Mouse (Mus musculus) liver, embryonic 15.5 days (tissue): ENCODE measurements at regions not wholly inside any gene's neighbourhood (a gene's known extent, or its start where the extent isn't known, plus 50 kb on each side); places are given as distances from the start of the nearest gene placed in this dataset.

Experiments
- ATAC-seq: fragments of 200-750 bp; cut with Nextera tagmentation; 2 replicates; pipeline ENCODE4 v1.8.0; 2017; ENCODE audit warnings: moderate number of reproducible peaks, mild to moderate bottlenecking, moderate library complexity; ENCODE audit not compliant: insufficient read depth
- H3K27ac ChIP-seq: fragments of 300-500 bp; sonication (generic); replicated peaks from 2 replicates; pipeline ENCODE4 v1.5.1; 2015; ENCODE audit warnings: mild to moderate bottlenecking, inconsistent platforms
- H3K27me3 ChIP-seq: fragments of 300-500 bp; sonication (generic); 2 replicates; pipeline ENCODE4 v1.6.1; 2015; ENCODE audit warnings: mild to moderate bottlenecking, inconsistent platforms
- H3K36me3 ChIP-seq: fragments of 300-500 bp; sonication (generic); replicated peaks from 2 replicates; pipeline ENCODE4 v1.6.1; 2015; ENCODE audit warnings: moderate library complexity, mild to moderate bottlenecking, inconsistent platforms
- H3K4me1 ChIP-seq: fragments of 300-500 bp; sonication (generic); replicated peaks from 2 replicates; pipeline ENCODE4 v1.6.1; 2015; ENCODE audit warnings: inconsistent platforms
- H3K4me2 ChIP-seq: fragments of 300-500 bp; sonication (generic); 2 replicates; pipeline ENCODE4 v1.6.1; 2015; ENCODE audit warnings: moderate library complexity, mild to moderate bottlenecking, inconsistent platforms
- H3K4me3 ChIP-seq: fragments of 300-500 bp; sonication (generic); replicated peaks from 2 replicates; pipeline ENCODE4 v1.5.1; 2015; ENCODE audit warnings: mild to moderate bottlenecking, inconsistent platforms
- H3K9ac ChIP-seq: fragments of 300-500 bp; sonication (generic); 2 replicates; pipeline ENCODE4 v1.6.1; 2015; ENCODE audit warnings: moderate library complexity, mild to moderate bottlenecking, inconsistent platforms
- H3K9me3 ChIP-seq: fragments of 300-500 bp; sonication (generic); replicated peaks from 2 replicates; pipeline ENCODE4 v1.6.1; 2016; ENCODE audit warnings: inconsistent platforms
- WGBS: fragments of 180-500 bp; shearing (Covaris S2); methylation state at CpG from one replicate; pipeline ENCODE4 v1.1.7; 2015; ENCODE audit warnings: mixed read lengths; ENCODE audit not compliant: insufficient replicate concordance; 5-methylcytosine and 5-hydroxymethylcytosine counted together

DNA sequence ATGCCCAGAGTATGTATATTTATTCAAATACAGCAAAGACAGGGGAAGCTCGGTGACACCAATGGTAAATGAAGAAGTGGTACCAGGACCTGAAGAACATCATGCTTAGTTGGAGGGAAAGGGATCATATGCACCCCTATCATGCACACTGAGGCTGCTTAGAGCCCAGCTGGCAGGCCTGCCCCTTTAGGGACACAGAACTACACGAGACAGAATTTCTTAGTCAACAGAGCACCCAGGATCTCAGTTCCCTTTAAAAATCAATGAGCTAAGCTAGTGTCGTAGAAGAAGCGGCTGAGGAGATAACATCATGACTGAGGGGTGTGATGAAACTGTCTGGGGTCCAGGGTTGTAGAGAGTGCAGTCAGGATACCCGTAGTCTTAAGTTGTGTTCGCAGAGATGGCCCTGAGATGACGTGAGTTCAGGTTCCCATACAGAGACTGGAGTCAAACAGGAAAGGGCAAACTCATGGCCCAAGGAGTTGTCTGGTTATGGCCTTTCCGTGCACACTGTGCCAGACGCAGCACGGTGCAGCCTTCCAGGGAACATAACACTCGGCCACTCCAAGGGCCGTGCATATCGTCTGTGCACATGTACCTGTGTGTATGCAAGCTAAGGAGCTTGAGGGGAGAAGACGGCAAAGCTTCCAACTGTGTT is 100.0 kb downstream of the Tomm20 start:
- Histone ChIP-seq H3K4me3 (no peak overlapping the region), H3K4me2 (no peak overlapping the region), H3K36me3 (no peaks in the 10 kb centered on the region), H3K9ac (no peak overlapping the region), H3K4me1 (peaks cover 45% of the 10 kb centered on the region), H3K27ac (peak overlapping the region; percentile 52; the same call in 1 of the 2 replicates), H3K27me3 (no peaks in the 10 kb centered on the region), H3K9me3 (no peaks in the 10 kb centered on the region)
- ATAC-seq, result no peak
- WGBS, result 61% methylated on average over 14 of the region's 14 CpGs

GRCm38 (mm10) chr8:126844627-126845026 is 101.0 kb downstream of the Tomm20 start:
- no peak overlapping the region for H3K4me3 ChIP-seq
- peaks cover 43% of the 10 kb centered on the region for H3K4me1 ChIP-seq
- H3K9me3 ChIP-seq, result no peaks in the 10 kb centered on the region
- no peak overlapping the region for H3K27ac ChIP-seq
- H3K9ac ChIP-seq, result no peak overlapping the region
- no peaks in the 10 kb centered on the region for H3K36me3 ChIP-seq
- no peak for ATAC-seq
- no peaks in the 10 kb centered on the region for H3K27me3 ChIP-seq
- H3K4me2 ChIP-seq, result no peak overlapping the region
- 54% methylated on average over 4 of the region's 4 CpGs for WGBS

- no peaks in the 10 kb centered on the region for H3K36me3 ChIP-seq
- H3K27me3 ChIP-seq, result no peaks in the 10 kb centered on the region
- no peak overlapping the region for H3K27ac ChIP-seq
- H3K9me3 ChIP-seq, result no peaks in the 10 kb centered on the region
- H3K4me1 ChIP-seq, result peaks cover 39% of the 10 kb centered on the region
- no peak overlapping the region for H3K9ac ChIP-seq
- WGBS, result 67% methylated on average over 7 of the region's 7 CpGs
- no peak for ATAC-seq
- no peak overlapping the region for H3K4me2 ChIP-seq
- H3K4me3 ChIP-seq, result no peak overlapping the region
Observed at GRCm38 (mm10) chr8:126841187-126841586, 104.5 kb downstream of the Tomm20 start.

DNA sequence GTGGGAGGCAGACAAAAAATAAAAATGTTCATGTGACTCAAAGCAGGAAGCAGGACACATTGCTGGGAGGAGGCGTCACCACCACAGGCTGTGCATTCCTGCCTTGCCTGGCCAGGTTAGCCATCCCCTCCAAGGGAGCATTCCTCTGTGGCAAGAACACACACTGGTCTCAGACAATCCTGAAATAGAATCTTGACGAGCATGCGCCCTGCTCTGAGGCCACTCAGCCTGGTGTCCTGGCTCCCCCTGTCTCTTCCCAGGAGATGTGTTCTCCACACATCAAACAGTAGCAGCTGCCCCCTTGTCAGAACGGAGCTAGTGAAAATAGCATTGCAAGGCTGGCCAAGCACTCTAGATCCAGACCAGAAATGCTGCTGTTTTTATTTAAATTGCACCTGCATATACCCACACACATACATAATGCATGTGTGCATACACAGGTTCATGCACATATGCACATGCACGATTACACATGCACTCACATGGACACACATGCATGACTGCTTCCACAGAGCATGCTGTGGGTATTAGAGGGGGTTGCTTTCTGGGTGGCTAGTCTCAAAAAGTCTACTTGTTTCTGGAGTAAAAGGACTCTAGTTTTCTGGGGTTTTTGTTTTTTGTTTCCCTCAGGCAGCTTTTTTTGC is 105.8 kb downstream of the Tomm20 start:
- H3K9me3 ChIP-seq, result no peaks in the 10 kb centered on the region
- no peak overlapping the region for H3K4me2 ChIP-seq
- peak overlapping the region; percentile 46; the same call in 1 of the 2 replicates for H3K27ac ChIP-seq
- no peaks in the 10 kb centered on the region for H3K27me3 ChIP-seq
- H3K4me3 ChIP-seq, result no peak overlapping the region
- H3K9ac ChIP-seq, result no peak overlapping the region
- no peaks in the 10 kb centered on the region for H3K36me3 ChIP-seq
- 18% methylated on average over 5 of the region's 5 CpGs for WGBS
- H3K4me1 ChIP-seq, result peaks cover 44% of the 10 kb centered on the region
- ATAC-seq, result peak; percentile 19

DNA sequence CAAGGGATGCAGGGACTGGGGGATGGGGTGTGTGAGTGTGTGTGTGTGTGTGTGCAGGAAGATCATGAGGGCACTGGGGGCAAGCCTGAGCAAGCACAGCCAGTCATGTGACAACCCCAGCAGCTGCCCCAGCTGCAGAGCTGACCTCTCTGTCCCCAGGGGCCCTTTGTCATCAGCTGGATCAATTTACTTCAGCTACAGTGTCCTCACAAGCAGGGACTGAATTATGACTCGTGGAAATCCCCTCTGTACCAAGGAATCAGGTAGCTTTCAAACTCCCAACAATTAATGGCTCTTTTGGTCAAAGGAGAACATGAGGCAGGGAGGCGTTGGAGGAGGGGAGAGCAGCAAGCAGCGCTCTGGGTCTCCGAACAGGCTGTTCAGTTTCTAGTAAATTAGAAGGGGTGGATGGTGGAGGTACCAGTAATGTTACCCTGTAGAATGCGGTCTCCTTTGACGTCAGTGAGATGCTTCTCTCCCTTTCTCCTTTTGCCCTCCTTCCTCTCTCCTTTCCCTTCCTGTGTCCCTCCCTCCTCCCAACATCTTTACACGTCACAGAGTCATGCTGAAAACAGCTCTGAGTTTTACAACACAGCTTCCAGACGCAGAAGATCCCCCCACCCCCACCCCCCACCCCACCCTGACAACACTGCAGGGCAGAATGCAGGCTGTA is 106.5 kb downstream of the Tomm20 start:
- peak overlapping the region; percentile 46 for H3K27ac ChIP-seq
- no peaks in the 10 kb centered on the region for H3K36me3 ChIP-seq
- peaks cover 45% of the 10 kb centered on the region for H3K4me1 ChIP-seq
- no peaks in the 10 kb centered on the region for H3K9me3 ChIP-seq
- H3K9ac ChIP-seq, result no peak overlapping the region
- H3K27me3 ChIP-seq, result no peaks in the 10 kb centered on the region
- H3K4me2 ChIP-seq, result peak overlapping the region; percentile 4; the same call in 1 of the 2 replicates
- WGBS, result 26% methylated on average over 8 of the region's 8 CpGs
- no peak overlapping the region for H3K4me3 ChIP-seq
- ATAC-seq, result peak; percentile 55

GRCm38 (mm10) chr8:126838228-126838627 is 107.4 kb downstream of the Tomm20 start:
- Histone ChIP-seq H3K9ac (no peak overlapping the region), H3K4me3 (no peak overlapping the region), H3K36me3 (no peaks in the 10 kb centered on the region), H3K9me3 (no peaks in the 10 kb centered on the region), H3K4me2 (no peak overlapping the region), H3K4me1 (peaks cover 53% of the 10 kb centered on the region), H3K27me3 (no peaks in the 10 kb centered on the region), H3K27ac (0 out of 2 replicates have a peak overlapping the region, but pooled peaks have one; percentile 46)
- no peak for ATAC-seq
- 76% methylated on average over 7 of the region's 7 CpGs for WGBS

DNA sequence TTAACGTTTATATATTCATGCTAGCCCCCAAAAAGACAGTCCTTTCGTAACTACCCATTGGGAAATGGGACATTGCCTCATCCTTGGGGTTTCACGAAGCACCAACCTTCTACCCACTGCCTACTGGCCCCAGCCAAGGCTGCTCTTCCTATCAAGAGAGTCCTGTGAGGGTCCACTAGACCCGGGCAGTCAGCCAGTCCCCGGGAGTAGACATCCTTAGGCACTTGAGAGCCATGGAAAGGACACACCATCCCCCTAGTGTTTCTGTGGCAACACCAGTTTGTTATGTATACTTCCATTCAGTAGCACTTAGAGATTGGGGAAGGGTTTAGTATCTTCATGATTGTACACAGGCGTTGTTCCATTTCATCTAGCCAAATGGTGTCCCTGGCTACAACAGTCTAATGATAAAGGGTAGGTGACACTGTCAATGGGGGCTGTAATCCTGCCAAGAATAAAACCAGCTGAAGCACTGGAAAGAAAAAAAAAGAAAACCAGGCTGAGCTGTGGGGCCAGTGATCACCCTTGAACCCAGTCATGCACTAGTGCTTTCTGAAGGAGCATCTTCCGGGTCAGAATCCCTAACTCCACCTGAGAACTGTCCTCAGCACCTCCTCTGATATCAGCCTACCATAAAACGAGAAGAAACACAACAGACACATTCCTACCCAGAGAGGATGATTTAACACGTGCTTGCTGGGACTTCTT is 108.2 kb downstream of the Tomm20 start:
- 49% methylated on average over 9 of the region's 9 CpGs for WGBS
- H3K36me3 ChIP-seq, result no peaks in the 10 kb centered on the region
- H3K4me2 ChIP-seq, result no peak overlapping the region
- no peak overlapping the region for H3K9ac ChIP-seq
- no peaks in the 10 kb centered on the region for H3K27me3 ChIP-seq
- H3K9me3 ChIP-seq, result no peaks in the 10 kb centered on the region
- 0 out of 2 replicates have a peak overlapping the region, but pooled peaks have one; percentile 38 for H3K27ac ChIP-seq
- H3K4me1 ChIP-seq, result peaks cover 60% of the 10 kb centered on the region
- no peak overlapping the region for H3K4me3 ChIP-seq
- ATAC-seq, result no peak

- Histone ChIP-seq H3K27ac (no peak overlapping the region), H3K27me3 (no peaks in the 10 kb centered on the region), H3K4me3 (no peak overlapping the region), H3K36me3 (no peaks in the 10 kb centered on the region), H3K4me1 (peaks cover 78% of the 10 kb centered on the region), H3K9ac (no peak overlapping the region), H3K4me2 (no peak overlapping the region), H3K9me3 (no peaks in the 10 kb centered on the region)
- WGBS, result 43% methylated on average over 7 of the region's 7 CpGs
- no peak for ATAC-seq
Observed at GRCm38 (mm10) chr8:126835554-126835953, 110.1 kb downstream of the Tomm20 start.

- peak overlapping the region; percentile 53 for H3K4me2 ChIP-seq
- WGBS, result 10% methylated on average over 19 of the region's 19 CpGs
- H3K9ac ChIP-seq, result no peak overlapping the region
- H3K27me3 ChIP-seq, result no peaks in the 10 kb centered on the region
- no peak overlapping the region; the same call in 1 of the 2 replicates for H3K4me3 ChIP-seq
- ATAC-seq, result peak; percentile 13
- peaks cover 79% of the 10 kb centered on the region for H3K4me1 ChIP-seq
- no peaks in the 10 kb centered on the region for H3K36me3 ChIP-seq
- H3K9me3 ChIP-seq, result no peaks in the 10 kb centered on the region
- peak overlapping the region; percentile 82 for H3K27ac ChIP-seq
Observed at GRCm38 (mm10) chr8:126833471-126834453, 111.9 kb downstream of the Tomm20 start.

GRCm38 (mm10) chr8:126833006-126833405 is 112.6 kb downstream of the Tomm20 start:
- 8% methylated on average over 5 of the region's 5 CpGs for WGBS
- H3K4me1 ChIP-seq, result peaks cover 78% of the 10 kb centered on the region
- no peaks in the 10 kb centered on the region for H3K9me3 ChIP-seq
- no peak overlapping the region; the same call in 1 of the 2 replicates for H3K4me3 ChIP-seq
- peak overlapping the region; percentile 53 for H3K4me2 ChIP-seq
- peak overlapping the region; percentile 82 for H3K27ac ChIP-seq
- H3K27me3 ChIP-seq, result no peaks in the 10 kb centered on the region
- H3K9ac ChIP-seq, result no peak overlapping the region
- no peaks in the 10 kb centered on the region for H3K36me3 ChIP-seq
- no peak for ATAC-seq
